Mouse (Mus musculus) olfactory bulb, adult 2 months (tissue): ENCODE data around the gene Tns2. TPM values are rescaled to one million over a fixed set of nuclear protein-coding genes. Genes with fewer than 3 reads are reported as not detected.

Source experiments
- H3K27ac ChIP-seq: fragments of 200-500 bp; 2 replicates; pipeline ENCODE4 v1.5.1; 2012; ENCODE audit warnings: low read depth, low read length; ENCODE audit not compliant: insufficient read depth
- H3K4me1 ChIP-seq: fragments of 200-500 bp; 2 replicates; pipeline ENCODE4 v1.6.1; 2012; ENCODE audit warnings: low read length; ENCODE audit not compliant: control insufficient read depth, insufficient read depth
- H3K4me3 ChIP-seq: fragments of 200-500 bp; 2 replicates; pipeline ENCODE4 v1.5.1; 2012; ENCODE audit warnings: mild to moderate bottlenecking, low read depth, low read length, moderate library complexity; ENCODE audit not compliant: insufficient read depth
- CTCF ChIP-seq: fragments of 200-500 bp; IDR thresholded peaks from 2 replicates; pipeline ENCODE4 v1.5.1; 2012; ENCODE audit warnings: low read depth, mild to moderate bottlenecking, low read length, moderate library complexity; ENCODE audit not compliant: insufficient read depth
- POLR2A ChIP-seq: fragments of 200-500 bp; IDR thresholded peaks from 2 replicates; pipeline ENCODE4 v1.6.1; 2012; ENCODE audit warnings: mild to moderate bottlenecking, low read depth, low read length, moderate library complexity; ENCODE audit not compliant: insufficient read depth
- WGBS: fragments of 180-500 bp; shearing (Covaris S2); methylation state at CpG from one replicate; pipeline ENCODE4 v1.1.7; 2018; 5-methylcytosine and 5-hydroxymethylcytosine counted together
- polyA plus RNA-seq: library from polyadenylated mRNA; stranded (reverse); fragments of >200 nt; gene quantifications from 2 replicates; pipeline ENCODE4 v1.2.4, GENCODE M21; 2012; ENCODE audit warnings: low replicate concordance; ENCODE audit not compliant: missing spikeins, insufficient read depth, insufficient read length

The Tns2 gene
- polyA plus RNA-seq, 1 experiment = not detected

DNA sequence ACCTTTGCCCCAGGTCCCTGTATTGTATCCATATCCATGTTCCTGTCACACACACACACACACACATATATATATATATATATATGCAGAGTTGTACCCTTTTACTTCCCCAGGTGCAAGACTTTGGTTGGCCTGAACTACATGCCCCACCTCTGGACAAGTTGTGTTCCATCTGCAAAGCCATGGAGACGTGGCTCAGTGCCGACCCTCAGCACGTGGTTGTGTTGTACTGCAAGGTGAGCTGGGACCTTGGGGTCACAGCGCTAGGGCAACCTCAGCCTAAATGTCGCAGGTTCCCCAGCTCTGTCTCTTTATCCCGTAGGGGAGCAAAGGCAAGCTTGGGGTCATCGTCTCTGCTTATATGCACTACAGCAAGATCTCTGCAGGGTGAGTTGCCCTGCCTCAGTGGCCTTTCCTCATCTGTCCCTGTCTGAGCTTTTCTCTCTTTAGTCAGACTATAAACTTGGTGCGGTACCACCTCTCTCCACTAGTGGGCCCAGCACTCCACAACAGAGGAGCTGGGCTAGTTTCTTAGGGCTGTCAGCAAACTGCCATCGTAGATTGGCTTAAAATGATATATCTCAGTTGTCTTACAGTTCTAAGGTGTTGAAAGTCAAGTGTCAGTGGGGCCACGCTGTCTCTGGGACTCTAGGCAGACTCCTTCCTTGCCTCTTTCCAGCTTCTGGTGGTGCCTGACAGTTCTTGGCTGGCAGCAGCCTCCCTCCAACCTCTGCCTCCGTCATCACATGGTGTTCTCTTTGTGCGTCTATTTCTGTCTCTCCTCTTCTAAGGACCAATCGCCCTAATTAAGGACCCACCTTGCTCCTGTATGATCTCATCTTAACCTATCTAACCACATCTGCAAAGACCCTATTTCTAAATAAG is 7.7 kb downstream of the Tns2 start:
- 27% methylated on average over 13 of the region's 13 CpGs for WGBS
- Histone ChIP-seq H3K4me1 (peaks cover 49% of the 10 kb centered on the region), H3K27ac (no peak overlapping the region), H3K4me3 (no peak overlapping the region)
- TF ChIP-seq CTCF = no peak
- TF ChIP-seq POLR2A = no peak

- H3K4me1 ChIP-seq = peaks cover 40% of the 10 kb centered on the region
- TF ChIP-seq POLR2A (no peak), CTCF (peak; percentile 13; the same call in 1 of the 2 replicates)
- 40% methylated on average over 18 of the region's 18 CpGs for WGBS
- no peak overlapping the region for H3K27ac ChIP-seq
- no peak overlapping the region for H3K4me3 ChIP-seq
These were observed 8.7 kb downstream of the Tns2 start for GRCm38 (mm10) chr15:102108651-102109525.

DNA sequence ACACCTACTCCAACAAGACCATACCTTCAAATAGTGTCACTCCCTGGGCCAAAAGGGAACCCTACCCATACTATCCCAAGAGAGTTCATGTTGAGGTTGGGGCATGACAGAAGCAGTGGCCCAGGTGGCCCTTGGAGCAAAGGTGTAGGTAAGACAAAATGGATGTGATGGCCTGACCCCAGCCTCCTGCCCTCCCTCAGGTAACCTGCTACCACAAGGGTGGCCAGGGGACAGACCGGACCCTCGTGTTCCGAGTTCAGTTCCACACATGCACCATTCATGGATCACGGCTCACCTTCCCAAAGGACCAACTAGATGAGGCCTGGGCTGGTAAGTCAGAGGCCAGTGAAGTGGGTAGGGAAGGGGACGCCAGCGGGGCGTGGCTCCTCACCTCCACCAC is 10.1 kb downstream of the Tns2 start:
- H3K4me1 ChIP-seq = peaks cover 32% of the 10 kb centered on the region
- H3K27ac ChIP-seq = no peak overlapping the region
- no peak overlapping the region for H3K4me3 ChIP-seq
- WGBS = 94% methylated on average over 7 of the region's 7 CpGs
- TF ChIP-seq POLR2A (no peak), CTCF (no peak)

GRCm38 (mm10) chr15:102110701-102111494 is 10.7 kb downstream of the Tns2 start:
- no peak for TF ChIP-seq POLR2A
- TF ChIP-seq CTCF = no peak
- Histone ChIP-seq H3K4me1 (peaks cover 31% of the 10 kb centered on the region), H3K4me3 (no peak overlapping the region), H3K27ac (no peak overlapping the region)
- 86% methylated on average over 29 of the region's 29 CpGs for WGBS

DNA sequence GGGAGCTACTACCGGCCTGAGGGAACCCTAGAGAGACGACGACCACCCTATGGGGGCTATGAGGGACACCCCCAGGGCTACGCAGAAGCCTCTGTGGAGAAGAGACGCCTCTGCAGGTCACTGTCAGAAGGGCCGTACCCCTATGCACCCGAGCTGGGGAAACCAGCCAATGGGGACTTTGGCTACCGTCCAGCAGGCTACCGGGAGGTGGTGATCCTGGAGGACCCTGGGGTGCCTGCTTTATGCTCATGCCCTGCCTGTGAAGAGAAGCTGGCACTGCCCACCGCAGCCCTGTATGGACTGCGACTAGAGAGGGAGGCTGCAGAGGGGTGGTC is 11.2 kb downstream of the Tns2 start:
- Histone ChIP-seq H3K4me3 (no peak overlapping the region), H3K27ac (no peak overlapping the region), H3K4me1 (peaks cover 32% of the 10 kb centered on the region)
- no peak for TF ChIP-seq CTCF
- no peak for TF ChIP-seq POLR2A
- WGBS = 62% methylated on average over 11 of the region's 11 CpGs

GRCm38 (mm10) chr15:102112181-102112580 is 12.0 kb downstream of the Tns2 start:
- H3K4me3 ChIP-seq = no peak overlapping the region
- no peak for TF ChIP-seq POLR2A
- no peak for TF ChIP-seq CTCF
- 90% methylated on average over 6 of the region's 6 CpGs for WGBS
- no peak overlapping the region for H3K27ac ChIP-seq
- peaks cover 33% of the 10 kb centered on the region for H3K4me1 ChIP-seq

- no peak for TF ChIP-seq CTCF
- no peak for TF ChIP-seq POLR2A
- H3K4me3 ChIP-seq = no peak overlapping the region
- H3K4me1 ChIP-seq = peaks cover 34% of the 10 kb centered on the region
- WGBS = 74% methylated on average over 8 of the region's 8 CpGs
- no peak overlapping the region for H3K27ac ChIP-seq
These were observed 12.6 kb downstream of the Tns2 start for GRCm38 (mm10) chr15:102112827-102113226.

GRCm38 (mm10) chr15:102113674-102114073 is 13.5 kb downstream of the Tns2 start:
- TF ChIP-seq CTCF (no peak), POLR2A (no peak)
- Histone ChIP-seq H3K4me1 (peaks cover 28% of the 10 kb centered on the region), H3K4me3 (no peak overlapping the region), H3K27ac (no peak overlapping the region)
- 90% methylated on average over 4 of the region's 4 CpGs for WGBS

- 75% methylated on average over 7 of the region's 7 CpGs for WGBS
- H3K4me1 ChIP-seq = peaks cover 21% of the 10 kb centered on the region
- no peak overlapping the region for H3K4me3 ChIP-seq
- H3K27ac ChIP-seq = no peak overlapping the region
- no peak for TF ChIP-seq CTCF
- no peak for TF ChIP-seq POLR2A
These were observed 14.5 kb downstream of the Tns2 start for GRCm38 (mm10) chr15:102114651-102115260.
